Mouse (Mus musculus) layer of hippocampus, postnatal 14 days (tissue): ENCODE measurements around the gene Zfyve27. TPM values are rescaled to one million over a fixed set of nuclear protein-coding genes. Genes with fewer than 3 reads are reported as not detected.

ENCODE experiments used
- DNase-seq, 2 experiments: peaks; one replicate each; pipeline ENCODE4 v3.0.0; 2021 to 2022; ENCODE audit warnings: low spot score in 2 of 2, mixed read lengths in 1 of 2
- total RNA-seq, 2 experiments: library from RNA; stranded (reverse); gene quantifications; 2 replicates each; pipeline ENCODE4 v1.2.3; 2021

The Zfyve27 gene
- total RNA-seq, 2 experiments from 2014 or later: 95.0 to 99.2 TPM

GRCm38 (mm10) chr19:42139724-42140517 is 23.8 kb upstream of the Zfyve27 start:
- DNase-seq: no peak

- no peak for DNase-seq
Measured at GRCm38 (mm10) chr19:42141998-42142397, 21.8 kb upstream of the Zfyve27 start.

DNA sequence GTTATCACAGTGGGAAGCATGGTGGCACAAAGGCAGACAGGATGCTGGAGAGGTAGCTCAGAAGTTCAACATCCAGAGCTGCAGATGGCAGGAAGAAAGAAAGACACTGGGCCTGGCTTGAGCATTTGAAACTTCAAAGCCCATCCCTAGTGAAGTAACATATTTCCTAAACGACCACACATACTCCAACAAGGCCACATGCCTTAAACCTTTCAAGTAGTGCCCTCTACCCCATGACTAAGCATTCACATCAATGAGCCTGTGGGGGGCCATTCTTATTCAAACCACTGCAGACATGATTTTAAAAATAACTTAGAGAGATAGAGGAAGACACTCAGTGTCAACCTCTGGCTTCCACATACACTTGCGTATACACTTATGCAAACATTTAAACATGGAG is 21.0 kb upstream of the Zfyve27 start:
- DNase-seq: no peak

DNA sequence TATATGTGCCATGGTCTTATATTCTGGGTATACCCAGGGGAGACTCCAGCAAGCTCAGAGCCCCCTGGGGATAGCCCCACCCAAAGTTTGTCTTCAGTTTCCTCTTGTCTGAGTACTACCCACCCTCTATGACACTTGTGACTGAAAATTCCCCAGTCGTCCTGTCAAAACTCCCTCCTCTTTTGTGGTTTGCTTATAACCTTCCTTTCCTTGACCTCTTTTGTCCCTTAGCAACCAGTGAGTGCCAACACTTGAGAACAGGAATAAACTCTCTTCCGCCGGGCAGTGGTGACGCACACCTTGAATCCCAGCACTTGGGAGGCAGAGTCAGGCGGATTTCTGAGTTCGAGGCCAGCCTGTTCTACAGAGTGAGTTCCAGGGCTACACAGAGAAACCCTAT is 19.7 kb upstream of the Zfyve27 start:
- DNase-seq: no peak

DNA sequence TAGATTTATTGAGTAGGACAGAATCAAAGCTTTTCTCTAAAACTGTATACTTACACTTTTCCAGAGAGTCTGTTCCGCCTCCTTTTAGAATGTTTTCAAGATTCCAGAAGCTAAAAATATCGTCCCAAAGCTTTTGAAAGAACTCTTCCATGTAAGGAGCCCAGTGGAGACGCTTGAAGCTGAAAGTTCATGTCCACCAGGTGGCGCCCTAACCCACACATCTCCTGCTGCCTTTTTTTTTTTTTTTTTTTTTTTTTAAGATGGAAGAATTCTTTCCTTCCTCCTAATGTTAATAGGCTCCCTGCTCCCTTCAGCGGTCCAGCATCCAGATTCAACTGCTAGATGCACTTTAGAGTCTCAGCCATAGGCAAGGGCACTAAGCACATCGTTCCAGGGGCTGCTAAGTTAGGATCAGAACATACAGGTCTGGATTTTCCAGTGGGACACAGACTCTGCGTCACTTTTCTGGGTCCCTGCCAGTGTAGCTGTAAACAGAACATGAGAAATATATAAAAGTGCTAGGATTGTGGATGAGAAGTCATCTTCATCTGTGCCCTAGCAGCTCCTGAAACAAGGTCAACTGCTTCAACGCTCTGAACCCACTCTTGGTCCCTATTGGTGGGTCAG is 19.1 kb upstream of the Zfyve27 start:
- peak; percentile 78 to 90 for DNase-seq

GRCm38 (mm10) chr19:42145210-42145609 is 18.5 kb upstream of the Zfyve27 start:
- DNase-seq: no peak

GRCm38 (mm10) chr19:42145731-42146130 is 18.0 kb upstream of the Zfyve27 start:
- DNase-seq: no peak

GRCm38 (mm10) chr19:42146276-42147010 is 17.3 kb upstream of the Zfyve27 start:
- no peak for DNase-seq

DNA sequence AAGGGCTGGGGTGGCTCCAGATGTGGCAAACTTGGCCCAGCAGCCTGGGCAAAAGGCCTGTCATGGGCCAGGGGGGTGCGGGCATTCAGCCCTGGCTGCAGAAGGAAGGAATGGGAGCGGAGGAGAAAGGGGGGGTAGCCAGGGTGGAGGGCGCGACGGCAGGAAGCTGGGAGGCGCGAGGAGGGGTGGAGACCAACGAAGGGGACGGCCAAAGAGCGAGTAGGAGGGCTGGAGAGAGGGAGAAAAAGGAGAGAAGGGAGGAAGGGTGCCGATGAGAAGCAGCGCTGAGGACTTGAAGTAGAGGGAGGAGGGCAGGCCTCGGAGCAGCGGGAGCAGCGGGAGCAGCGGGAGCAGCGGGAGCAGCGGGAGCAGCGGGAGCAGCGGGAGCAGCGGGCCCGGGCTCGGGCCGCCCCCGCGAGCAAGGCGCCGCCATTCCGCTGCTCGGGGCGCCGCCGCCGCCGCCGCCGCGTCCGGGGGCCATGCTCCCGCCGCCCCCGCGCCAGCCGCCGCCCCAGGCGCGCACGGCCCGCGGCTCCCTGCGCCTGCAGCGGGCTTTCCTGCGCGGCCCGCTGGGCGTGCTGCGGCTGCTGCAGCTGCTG is 16.5 kb upstream of the Zfyve27 start, which contains the start of gene Marveld1:
Gene Marveld1 (plus strand): TSS at position 231 of the 599 bp plus-strand sequence.
- peak in 1 of 2 experiments; percentile 42 for DNase-seq

DNA sequence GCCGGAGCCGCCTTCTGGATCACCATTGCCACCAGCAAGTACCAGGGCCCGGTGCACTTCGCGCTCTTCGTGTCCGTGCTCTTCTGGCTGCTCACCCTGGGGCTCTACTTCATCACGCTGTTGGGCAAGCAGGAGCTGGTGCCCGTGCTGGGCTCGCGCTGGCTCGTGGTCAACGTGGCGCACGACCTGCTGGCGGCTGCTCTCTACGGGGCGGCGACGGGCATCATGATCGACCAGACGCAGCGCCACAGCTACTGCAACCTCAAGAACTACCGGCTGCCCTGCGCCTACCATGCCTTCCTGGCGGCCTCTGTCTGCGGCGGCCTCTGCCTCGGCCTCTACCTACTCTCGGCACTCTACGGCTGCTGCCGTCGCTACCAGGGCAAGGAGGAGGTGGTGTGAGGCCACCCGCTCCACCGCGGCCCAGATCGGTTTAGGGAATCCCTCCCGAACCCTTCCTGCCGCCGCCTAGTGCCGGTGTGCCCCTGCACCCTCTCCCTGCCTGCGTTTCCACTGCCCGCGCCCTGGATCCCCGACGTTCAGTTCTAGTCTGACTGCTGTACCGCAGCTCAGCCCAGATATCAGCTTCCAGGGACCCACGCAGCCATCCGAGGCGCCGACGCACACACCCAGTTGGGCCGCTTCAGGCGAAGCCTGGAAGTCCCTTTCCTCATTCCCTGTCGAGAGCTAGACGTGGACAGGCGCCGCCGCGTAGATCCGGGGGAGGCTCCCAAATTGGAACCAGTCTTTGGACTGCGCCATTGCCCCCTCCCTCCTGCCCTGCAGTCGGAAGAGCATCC is 15.8 kb upstream of the Zfyve27 start:
- DNase-seq: peak in 1 of 2 experiments; percentile 48

- DNase-seq: no peak
Measured at GRCm38 (mm10) chr19:42148569-42148860, 15.2 kb upstream of the Zfyve27 start.

GRCm38 (mm10) chr19:42151990-42152389 is 11.8 kb upstream of the Zfyve27 start:
- peak; percentile 87 to 89 for DNase-seq

DNA sequence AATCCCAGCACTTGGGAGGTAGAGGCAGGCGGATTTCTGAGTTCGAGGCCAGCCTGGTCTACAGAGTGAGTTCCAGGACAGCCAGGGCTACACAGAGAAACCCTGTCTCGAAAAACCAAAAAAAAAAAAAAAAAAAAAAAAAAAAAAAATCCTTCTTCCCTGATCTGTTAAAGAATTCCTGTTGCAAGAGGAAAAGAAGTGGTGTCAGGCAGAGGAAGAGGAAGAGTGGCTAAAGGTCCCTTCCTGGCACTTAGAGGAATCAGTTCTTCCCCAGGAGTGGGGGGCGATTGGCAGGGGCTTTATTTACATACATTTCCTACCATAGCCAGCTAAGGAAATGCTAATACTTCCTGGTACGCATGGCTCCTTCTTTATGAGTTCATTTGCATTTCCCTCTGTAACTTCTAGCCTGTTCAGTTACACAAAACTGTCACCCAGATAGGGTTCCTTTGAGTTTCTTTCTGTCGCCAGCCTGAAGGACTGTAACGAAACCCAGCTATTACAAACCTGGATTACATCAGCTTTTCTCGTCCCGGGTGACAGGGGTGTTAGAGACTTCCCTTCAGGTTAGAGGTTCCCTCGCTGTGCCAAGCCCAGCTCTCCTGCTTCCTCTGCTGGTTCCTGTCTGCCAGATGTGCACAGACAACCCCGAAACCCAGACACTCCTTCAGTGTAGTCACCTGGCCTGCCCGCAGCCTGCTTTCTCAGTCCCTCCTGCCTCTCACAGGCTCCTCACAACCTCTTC is 6.1 kb upstream of the Zfyve27 start:
- DNase-seq: no peak

DNA sequence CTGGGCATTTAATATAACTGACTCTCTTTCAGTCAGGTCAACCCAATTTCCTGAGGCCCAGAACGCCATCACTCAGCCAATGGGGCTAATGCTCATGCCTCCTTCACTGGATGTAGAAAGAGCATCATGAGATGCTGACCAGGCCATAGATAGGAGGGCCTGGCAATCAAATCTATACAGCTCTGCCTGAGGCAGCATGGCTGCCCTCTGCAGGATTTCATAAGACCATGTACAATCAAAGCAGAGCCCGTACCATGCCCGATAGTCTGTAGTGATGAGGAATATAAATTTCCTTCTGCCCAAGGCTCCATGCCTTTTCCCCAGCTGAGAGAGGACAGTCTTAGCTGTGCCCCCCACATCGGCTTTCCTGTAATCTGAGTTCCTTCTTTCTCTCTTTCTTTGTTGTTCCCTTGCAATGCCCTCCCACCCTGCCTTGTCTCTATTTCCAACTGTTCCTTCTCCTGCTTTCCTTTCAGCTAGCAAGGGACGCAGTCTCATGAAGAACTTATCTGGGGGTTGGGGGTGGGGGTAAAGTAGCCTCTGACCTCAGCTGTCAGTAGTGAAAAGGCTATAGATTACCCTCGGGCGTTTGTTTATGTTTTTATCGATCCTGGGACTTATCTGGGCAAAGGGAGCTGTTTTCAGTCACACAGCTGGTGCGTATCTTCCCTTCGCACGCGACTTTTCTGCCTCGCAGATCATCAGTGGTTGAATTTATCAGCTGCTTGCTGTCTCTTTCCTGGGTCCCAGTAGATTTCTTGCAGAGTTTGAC is 5.3 kb upstream of the Zfyve27 start:
- no peak for DNase-seq

DNA sequence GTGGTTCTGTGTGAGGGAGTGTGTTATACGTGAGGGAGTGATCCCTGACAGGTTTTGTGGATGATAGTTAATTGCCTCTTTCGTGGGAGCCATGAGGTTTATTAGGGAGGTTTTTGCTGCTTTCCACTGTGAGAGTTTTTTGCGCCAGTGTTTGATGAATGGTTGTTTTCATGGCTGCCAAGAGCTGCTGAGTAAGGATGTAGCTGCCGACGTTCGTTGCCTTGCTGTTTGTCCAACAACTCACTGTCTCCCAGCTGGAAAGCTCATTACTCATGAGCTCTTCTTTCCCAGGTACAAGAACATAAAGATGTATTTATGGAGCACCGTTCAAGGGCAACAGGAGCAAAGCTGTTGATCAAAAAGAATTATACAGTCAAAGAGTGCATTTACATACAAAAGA is 437 bp downstream of the Zfyve27 start:
- no peak for DNase-seq

DNA sequence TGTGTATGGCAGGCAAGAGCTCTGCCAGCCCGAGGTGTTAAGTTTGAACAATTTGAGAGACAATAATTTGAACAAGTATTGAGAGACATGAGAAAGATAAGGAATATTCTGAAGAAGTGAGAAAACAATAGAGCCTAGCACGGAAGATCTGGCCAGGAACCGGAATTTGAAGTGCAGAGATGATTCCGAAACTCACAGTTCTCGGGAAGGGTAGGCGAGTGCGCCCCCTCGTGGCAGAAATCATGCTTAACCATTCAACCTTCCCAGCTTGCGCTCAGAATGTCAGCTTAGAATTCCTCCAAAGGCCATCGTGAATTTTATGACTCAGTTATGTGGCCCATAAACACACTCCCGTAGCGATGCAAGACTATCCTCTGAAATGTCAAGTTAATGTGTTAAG is 2.4 kb downstream of the Zfyve27 start:
- peak; percentile 82 to 87 for DNase-seq

- no peak for DNase-seq
Measured at GRCm38 (mm10) chr19:42166766-42167165, 3.0 kb downstream of the Zfyve27 start.

GRCm38 (mm10) chr19:42167489-42167888 is 3.7 kb downstream of the Zfyve27 start:
- DNase-seq: no peak

- DNase-seq: no peak
Measured at GRCm38 (mm10) chr19:42169322-42169975, 5.7 kb downstream of the Zfyve27 start.
